ENCODE assay signal across 8 mouse cellular contexts in genomic region chr13:62382952-62383351, GRCm38 (mm10). TPM values are rescaled to one million over a fixed set of nuclear protein-coding genes. Genes with fewer than 3 reads are reported as not detected.
DNase-seq lines count a peak whose midpoint lies in the region; ATAC-seq and TF ChIP-seq lines count a peak whose summit lies in the region.
"Not testable (repeated sequence)": the region's sequence is repeated elsewhere in the genome, so short reads cannot be mapped to it uniquely, and the experiment has no call there.

Gene Gm3604, minus strand, starts transcription at chr13:62383177.

- peak within 1 kb of the TSS; percentile 39 for H3K4me2 ChIP-seq in hindbrain, embryonic 12.5 days (replicated peaks)
- H3K4me2 ChIP-seq in neural tube, embryonic 14.5 days (ENCODE audit: low read depth, low read length), result peak within 1 kb of the TSS; percentile 35

- TF ChIP-seq CTCF in G1E (IDR thresholded peaks at IDR 0.05; ENCODE audit: low read depth, low read length); lung, adult 2 months (IDR thresholded peaks at IDR 0.05; ENCODE audit: insufficient read depth, low read length): not testable (repeated sequence)

- not testable (repeated sequence) for H3K9me3 ChIP-seq in G1E (replicated peaks); hindbrain, embryonic 12.5 days (replicated peaks); neural tube, embryonic 14.5 days (ENCODE audit: control insufficient read depth, low read length)

- WGBS in hindbrain, embryonic 12.5 days, result 15% methylated on average over 13 of the region's 13 CpGs
- WGBS in lung, adult 2 months, result 10% methylated on average over 13 of the region's 13 CpGs
- WGBS in neural tube, embryonic 14.5 days, result 10% methylated on average over 13 of the region's 13 CpGs

- TF ChIP-seq POLR2A in lung, adult 2 months (IDR thresholded peaks at IDR 0.05; ENCODE audit: borderline replicate concordance, extremely low read depth, low read depth, low read length), result not testable (repeated sequence)

- not testable (repeated sequence) for H3K4me1 ChIP-seq in G1E (ENCODE audit: insufficient read depth, low read depth, low read length); hindbrain, embryonic 12.5 days; lung, adult 2 months (ENCODE audit: control insufficient read depth, insufficient read depth, low read length); neural tube, embryonic 14.5 days (ENCODE audit: control insufficient read depth, insufficient read depth, low read length)

- ATAC-seq in G1E (ENCODE audit: extremely low read depth, insufficient number of reproducible peaks, low FRiP score, poor library complexity, severe bottlenecking), result peak; percentile 80
- ATAC-seq in hindbrain, embryonic 12.5 days (ENCODE audit: low FRiP score); neural tube, embryonic 14.5 days (ENCODE audit: low read depth): not testable (repeated sequence)

- peak within 1 kb of the TSS; percentile 70 for H3K4me3 ChIP-seq in G1E (ENCODE audit: low read depth, low read length)
- H3K4me3 ChIP-seq in hindbrain, embryonic 12.5 days, result peak within 1 kb of the TSS; percentile 34
- H3K4me3 ChIP-seq in lung, adult 2 months (replicated peaks; ENCODE audit: extremely low read depth, low read depth, low read length), result peak within 1 kb of the TSS; percentile 46
- peak within 1 kb of the TSS; percentile 32 for H3K4me3 ChIP-seq in neural tube, embryonic 14.5 days (ENCODE audit: low read depth, low read length)

- H3K36me3 ChIP-seq in G1E (replicated peaks); hindbrain, embryonic 12.5 days; neural tube, embryonic 14.5 days (ENCODE audit: control insufficient read depth, insufficient read depth, low read length): not testable (repeated sequence)

- not testable (repeated sequence) for H3K27ac ChIP-seq in hindbrain, embryonic 12.5 days; neural tube, embryonic 14.5 days (ENCODE audit: low read depth, low read length)

- not testable (repeated sequence) for H3K27me3 ChIP-seq in G1E (ENCODE audit: insufficient read depth, low read length); hindbrain, embryonic 12.5 days; neural tube, embryonic 14.5 days (ENCODE audit: control insufficient read depth, insufficient read depth, low read length)

- peak; percentile 1 for DNase-seq in G1E (ENCODE audit: low spot score)
- peak; percentile 11 for DNase-seq in cerebellum, adult 9-10 months
- peak; percentile 39 for DNase-seq in gastrocnemius, adult 18-20 months (ENCODE audit: low spot score)
- peak; percentile 31 for DNase-seq in layer of hippocampus, adult 9-11 months
- peak; percentile 34 for DNase-seq in lung, adult 2 months
- DNase-seq in testis, postnatal 10 days (ENCODE audit: low spot score), result peak; percentile 70

- not testable (repeated sequence) for H3K9ac ChIP-seq in hindbrain, embryonic 12.5 days; neural tube, embryonic 14.5 days (replicated peaks; ENCODE audit: low read depth, low read length)

RNA-seq across cellular contexts. Expression of gene Gm3604, which starts in this region (rescaled TPM):
- total RNA-seq in G1E (2014; fragmentation: Nextera tagmentation) (6.9 and 8.8 TPM in 2 replicates), G1E (2017) (6.7 and 8.3 TPM in 2 replicates)
- 0.14 and 0.35 TPM in 2 replicates for polyA plus RNA-seq in G1E (2012)
- total RNA-seq in gastrocnemius, adult 18-20 months (2021), result under 1 TPM; 0.14 to 0.17 TPM
- polyA plus RNA-seq in hindbrain, embryonic 12.5 days (2016; fragmentation: Nextera tagmentation; extraction: Ambion mirVana), result 2.5 and 3.4 TPM in 2 replicates
- 0.14 and 0.21 TPM in 2 replicates for polyA plus RNA-seq in lung, adult 2 months (2012; rRNA removed)
- 4.1 and 4.4 TPM in 2 replicates for polyA plus RNA-seq in neural tube, embryonic 14.5 days (2014; fragmentation: Nextera tagmentation; extraction: Ambion mirVana)

Comparison
In these comparisons a context has a peak if more than half of its experiments do, and no peak if none do; other contexts are left out.
1. RNA of gene Gm3604 (total RNA-seq): 6.7 to 8.8 TPM in G1E; 0.14 to 0.17 TPM in gastrocnemius, adult 18-20 months; every median in the first group is over 4 times any median in the second.
2. Peak in DNase-seq in gastrocnemius, adult 18-20 months; RNA of the gene not detected or under 1 TPM.
3. Peak in DNase-seq and H3K4me3 ChIP-seq in lung, adult 2 months; RNA of the gene not detected or under 1 TPM.
4. DNase-seq: peak in every context shown above with its lines; median percentile 70 in testis, postnatal 10 days; 39 in gastrocnemius, adult 18-20 months; 34 in lung, adult 2 months; 31 in layer of hippocampus, adult 9-11 months; 11 in cerebellum, adult 9-10 months; 1 in G1E.
5. Peak in every context shown above with its lines, with median percentiles within 50 percentile points of each other: H3K4me3 ChIP-seq.